12 mouse cellular contexts compared by ENCODE assay signal in genomic region chr8:60666852-60667251, GRCm38 (mm10). TPM values are rescaled to one million over a fixed set of nuclear protein-coding genes. Genes with fewer than 3 reads are reported as not detected.
A peak's percentile ranks its signal among the peaks of the same experiment; 100 is the strongest.
DNase-seq lines count a peak whose midpoint lies in the region.
"Had no signal": no experiment of that assay in that cellular context is flagged by ENCODE, and none has a peak within 500 bp of the region (broad histone marks: within the 10 kb centered on the region; RNA-seq: fewer than 3 reads in every experiment).

No protein-coding gene starts in this region.

- H3K4me3 ChIP-seq in heart, embryonic 10.5 days = no peak overlapping the region
- H3K4me3 ChIP-seq: liver, embryonic 13.5 days had no signal

- H3K4me1 ChIP-seq in heart, embryonic 10.5 days = no peaks in the 10 kb centered on the region
- H3K4me1 ChIP-seq: liver, embryonic 13.5 days had no signal

- H3K27ac ChIP-seq in heart, embryonic 10.5 days = no peak overlapping the region
- H3K27ac ChIP-seq: liver, embryonic 13.5 days had no signal

- WGBS in heart, embryonic 10.5 days = 82% methylated on average over 3 of the region's 3 CpGs

- DNase-seq in kidney, adult 11 months = peak; percentile 51
- no peak for DNase-seq in kidney, postnatal 10 days
- peak; percentile 46 to 52 for DNase-seq in right cerebral cortex, postnatal 10 days (ENCODE audit: low spot score in 2 of 2)
- DNase-seq in right cerebral cortex, postnatal 4 days = no peak
- peak; percentile 29 to 41 for DNase-seq in cerebellum, postnatal 25 days
- DNase-seq in heart, embryonic 10.5 days (ENCODE audit: low spot score) = no peak
- no peak for DNase-seq in adrenal gland, postnatal 25 days
- no peak for DNase-seq in liver
- DNase-seq: adrenal gland, adult 2 months; liver, embryonic 13.5 days; lung, postnatal 36 days had no signal

- H3K36me3 ChIP-seq in heart, embryonic 10.5 days = no peaks in the 10 kb centered on the region
- H3K36me3 ChIP-seq: liver, embryonic 13.5 days had no signal

- no peaks in the 10 kb centered on the region for H3K9me3 ChIP-seq in heart, embryonic 10.5 days
- H3K9me3 ChIP-seq: liver, embryonic 13.5 days had no signal

- no peaks in the 10 kb centered on the region for H3K27me3 ChIP-seq in heart, embryonic 10.5 days (ENCODE audit: insufficient read depth, poor library complexity, severe bottlenecking)
- H3K27me3 ChIP-seq: liver, embryonic 13.5 days; Patski had no signal

RNA-seq across cellular contexts. Expression of gene Mfap3l, which starts 34.2 kb away (rescaled TPM):
- 1.1 and 1.2 TPM in 2 replicates for polyA plus RNA-seq in heart, embryonic 10.5 days (2016; fragmentation: Nextera tagmentation; extraction: Ambion mirVana)
- 2.5 and 2.6 TPM in 2 replicates for total RNA-seq in adrenal gland, postnatal 25 days (2021)

Comparison
In these comparisons a context has a peak if more than half of its experiments do, and no peak if none do; other contexts are left out.
1. DNase-seq: peak in kidney, adult 11 months (single experiment), right cerebral cortex, postnatal 10 days (2 of 2) and cerebellum, postnatal 25 days (2 of 2); none in kidney, postnatal 10 days (single experiment), right cerebral cortex, postnatal 4 days (single experiment), heart, embryonic 10.5 days (single experiment), adrenal gland, postnatal 25 days (single experiment) and liver (single experiment).